Mouse (Mus musculus): Measurements from ENCODE around the gene Omp. TPM values are rescaled to one million over a fixed set of nuclear protein-coding genes. Genes with fewer than 3 reads are reported as not detected.

The Omp gene
- total and polyA plus RNA-seq, 3 experiments = 0.08 TPM; not detected in 2

GRCm38 (mm10) chr7:98162239-98162638, 16.9 kb upstream of the Omp start:
- Histone ChIP-seq H3K4me2 (ENCODE audit: insufficient read depth, low read depth, poor library complexity, severe bottlenecking) (no peak overlapping the region), H3K27ac (ENCODE audit: insufficient read depth, low read depth) (no peak overlapping the region)
- TF ChIP-seq TCF12 (IDR thresholded peaks at IDR 0.05; ENCODE audit: low read depth, low read length) (no peak), TBP (conservative IDR thresholded peaks at IDR 0.05; ENCODE audit: low read depth, low read length) (no peak), USF2 (conservative IDR thresholded peaks at IDR 0.05; ENCODE audit: low read depth, low read length) (no peak), PAX5 (IDR thresholded peaks at IDR 0.05; ENCODE audit: low read length) (no peak), SMC3 (IDR thresholded peaks at IDR 0.05; ENCODE audit: low read depth, low read length) (no peak), JUND (conservative IDR thresholded peaks at IDR 0.05; ENCODE audit: low read depth, low read length) (no peak), POLR2A (IDR thresholded peaks at IDR 0.05; ENCODE audit: low read depth, low read length) (no peak), IRF4 (IDR thresholded peaks at IDR 0.05; ENCODE audit: low read depth, low read length) (no peak), ZNF384 (IDR thresholded peaks at IDR 0.05; ENCODE audit: low read depth, low read length) (no peak), MAX (IDR thresholded peaks at IDR 0.05; ENCODE audit: low read length) (no peak), RAD21 (IDR thresholded peaks at IDR 0.05; ENCODE audit: low read depth, low read length) (no peak), USF1 (IDR thresholded peaks at IDR 0.05; ENCODE audit: low read depth, low read length) (no peak), ZMIZ1 (IDR thresholded peaks at IDR 0.05; ENCODE audit: low read depth, low read length) (no peak), RCOR1 (conservative IDR thresholded peaks at IDR 0.05; ENCODE audit: low read depth, low read length) (no peak), HCFC1 (IDR thresholded peaks at IDR 0.05; ENCODE audit: low read depth, low read length) (no peak), NRF1 (IDR thresholded peaks at IDR 0.05; ENCODE audit: low read depth, low read length) (no peak)

GRCm38 (mm10) chr7:98160041-98160740, 14.9 kb upstream of the Omp start:
- in situ Hi-C loops (cut with MboI; ENCODE audit: low pct_ligation_motif_present, low pct_unique_long_range_greater_than_20kb, low sequenced_read_pairs) (loop anchor here (25.0 kb wide), 1 partner anchor 277 kb away; the partner anchor contains the start of gene Gucy2d), dilution Hi-C loops (cut with MboI; ENCODE audit: extremely low pct_ligation_motif_present, extremely low pct_unique_long_range_greater_than_20kb, low sequenced_read_pairs) (no loop called here)
- Histone ChIP-seq H3K9ac (ENCODE audit: insufficient read depth, low read depth) (no peak overlapping the region), H3K27ac (ENCODE audit: insufficient read depth, low read depth) (no peak overlapping the region), H3K27me3 (replicated peaks) (peaks cover 3% of the 10 kb centered on the region), H3K4me3 (replicated peaks in 1 of 3; ENCODE audit: low read depth in 2 of 3, low read length in 2 of 3, poor library complexity in 1 of 3) (no peak overlapping the region), H3K4me2 (ENCODE audit: insufficient read depth, low read depth, poor library complexity, severe bottlenecking) (no peak overlapping the region), H3K4me1 (ENCODE audit: control insufficient read depth in 1 of 2, insufficient read depth in 2 of 2) (peaks cover 0 to 16% of the 10 kb centered on the region in 2 experiments; a peak in 2 of 4 replicates), H3K79me2 (replicated peaks; ENCODE audit: control insufficient read depth, extremely low read depth, insufficient read depth, poor library complexity, severe bottlenecking) (no peaks in the 10 kb centered on the region), H3K36me3 (replicated peaks in 1 of 2; ENCODE audit: control insufficient read depth in 1 of 2, insufficient read depth in 1 of 2, low read length in 1 of 2) (no peaks in the 10 kb centered on the region), H3K9me3 (replicated peaks; ENCODE audit: low read length) (no peaks in the 10 kb centered on the region)
- no peak for DNase-seq (ENCODE audit: extremely low read depth)
- no peak for TF ChIP-seq POLR2A (IDR thresholded peaks at IDR 0.05; ENCODE audit: low read depth, low read length)
- TF ChIP-seq KAT2A (IDR thresholded peaks at IDR 0.05; ENCODE audit: insufficient replicate concordance, low read length) = no peak
- no peak for TF ChIP-seq ELF1 (IDR thresholded peaks at IDR 0.05; ENCODE audit: low read depth, low read length)
- TF ChIP-seq IRF4 (IDR thresholded peaks at IDR 0.05; ENCODE audit: low read depth, low read length) = no peak
- TF ChIP-seq SIN3A (IDR thresholded peaks at IDR 0.05; ENCODE audit: low read length) = no peak

More at GRCm38 (mm10) chr7:98162239-98162638, 16.9 kb upstream of the Omp start:
- H3K79me2 ChIP-seq (replicated peaks; ENCODE audit: control insufficient read depth, extremely low read depth, insufficient read depth, poor library complexity, severe bottlenecking) = no peaks in the 10 kb centered on the region
- H3K4me3 ChIP-seq (replicated peaks in 1 of 3; ENCODE audit: low read depth in 2 of 3, low read length in 2 of 3, poor library complexity in 1 of 3) = no peak overlapping the region
- in situ Hi-C loops (cut with MboI; ENCODE audit: low pct_ligation_motif_present, low pct_unique_long_range_greater_than_20kb, low sequenced_read_pairs) = loop anchor here (25.0 kb wide), 1 partner anchor 275 kb away; the partner anchor contains the start of gene Gucy2d
- no peaks in the 10 kb centered on the region for H3K36me3 ChIP-seq (replicated peaks in 1 of 2; ENCODE audit: control insufficient read depth in 1 of 2, insufficient read depth in 1 of 2, low read length in 1 of 2)
- DNase-seq (ENCODE audit: extremely low read depth) = no peak
- peaks cover 3% of the 10 kb centered on the region for H3K27me3 ChIP-seq (replicated peaks)
- H3K4me1 ChIP-seq (ENCODE audit: control insufficient read depth in 1 of 2, insufficient read depth in 2 of 2) = peaks cover 0 to 5% of the 10 kb centered on the region in 2 experiments; a peak in 1 of 4 replicates
- H3K9me3 ChIP-seq (replicated peaks; ENCODE audit: low read length) = no peaks in the 10 kb centered on the region
- dilution Hi-C loops (cut with MboI; ENCODE audit: extremely low pct_ligation_motif_present, extremely low pct_unique_long_range_greater_than_20kb, low sequenced_read_pairs) = no loop called here
- H3K9ac ChIP-seq (ENCODE audit: insufficient read depth, low read depth) = no peak overlapping the region
